Mouse (Mus musculus) CH12.LX (cell line): ENCODE results near the gene Lrmda. TPM values are rescaled to one million over a fixed set of nuclear protein-coding genes. Genes with fewer than 3 reads are reported as not detected.

Source experiments
- DNase-seq: peaks from one replicate; pipeline ENCODE4 v3.0.0-alpha.2; 2013; ENCODE audit errors: extremely low read depth
- H3K27ac ChIP-seq: 2 replicates; pipeline ENCODE4 v1.5.1; 2012; ENCODE audit warnings: low read depth, mild to moderate bottlenecking, control low read depth, moderate library complexity; ENCODE audit not compliant: insufficient read depth
- H3K27me3 ChIP-seq: replicated peaks from 2 replicates; pipeline ENCODE3; 2012; ENCODE audit warnings: inconsistent platforms
- H3K36me3 ChIP-seq, 2 experiments: replicated peaks in 1 of 2; 2 replicates each; pipeline versions ENCODE3 to v1.6.1; 2012; ENCODE audit warnings: inconsistent platforms in 1 of 2, low read length in 1 of 2, mild to moderate bottlenecking in 1 of 2, mixed read lengths in 1 of 2, moderate library complexity in 1 of 2; ENCODE audit not compliant: control insufficient read depth in 1 of 2, insufficient read depth in 1 of 2
- H3K4me1 ChIP-seq, 2 experiments: 2 replicates each; pipeline ENCODE4 v1.6.1; 2012; ENCODE audit warnings: inconsistent platforms in 1 of 2, moderate library complexity in 1 of 2; ENCODE audit not compliant: insufficient read depth in 2 of 2, control insufficient read depth in 1 of 2
- H3K4me2 ChIP-seq: 2 replicates; pipeline ENCODE4 v1.6.1; 2012; ENCODE audit warnings: low read depth, mild to moderate bottlenecking, control low read depth; ENCODE audit not compliant: poor library complexity, insufficient read depth, severe bottlenecking
- H3K4me3 ChIP-seq, 3 experiments: fragments of 150-350 bp in 1 of 3; sonication (generic) in 1 of 3; replicated peaks in 1 of 3; 2 replicates each; pipeline versions ENCODE3 to v1.5.1; 2011 to 2012; ENCODE audit warnings: low read depth in 2 of 3, low read length in 2 of 3, mild to moderate bottlenecking in 2 of 3, moderate library complexity in 2 of 3, control low read depth in 1 of 3, improper control_type of control experiment in 1 of 3, inconsistent platforms in 1 of 3, mixed read lengths in 1 of 3; ENCODE audit not compliant: poor library complexity in 1 of 3
- H3K79me2 ChIP-seq: replicated peaks from 2 replicates; pipeline ENCODE4 v1.6.1; 2012; ENCODE audit warnings: mild to moderate bottlenecking, moderate library complexity; ENCODE audit not compliant: control insufficient read depth, poor library complexity, insufficient read depth, severe bottlenecking; ENCODE audit errors: extremely low read depth
- H3K9ac ChIP-seq: 2 replicates; pipeline ENCODE4 v1.6.1; 2012; ENCODE audit warnings: low read depth, mild to moderate bottlenecking, control low read depth, moderate library complexity; ENCODE audit not compliant: insufficient read depth
- H3K9me3 ChIP-seq: replicated peaks from 2 replicates; pipeline ENCODE3; 2012; ENCODE audit warnings: low read length, inconsistent platforms, mixed read lengths
- CHD1 ChIP-seq: IDR thresholded peaks from 2 replicates; pipeline ENCODE4 v1.6.1; 2012; ENCODE audit warnings: low read depth, low read length, improper control_type of control experiment, inconsistent platforms
- CHD2 ChIP-seq: IDR thresholded peaks from 2 replicates; pipeline ENCODE4 v1.6.1; 2011; ENCODE audit warnings: low read length, improper control_type of control experiment
- CTCF ChIP-seq, 2 experiments: IDR thresholded peaks in 1 of 2; conservative IDR thresholded peaks in 1 of 2; 2 replicates each; pipeline ENCODE4 v1.5.1; 2011 to 2012; ENCODE audit warnings: low read depth in 2 of 2, low read length in 2 of 2, improper control_type of control experiment in 1 of 2, inconsistent platforms in 1 of 2, mild to moderate bottlenecking in 1 of 2, moderate library complexity in 1 of 2
- EP300 ChIP-seq: IDR thresholded peaks from 2 replicates; pipeline ENCODE4 v1.6.1; 2011; ENCODE audit warnings: low read length, improper control_type of control experiment
- ETS1 ChIP-seq: conservative IDR thresholded peaks from 2 replicates; pipeline ENCODE4 v1.6.1; 2012; ENCODE audit warnings: low read depth, mild to moderate bottlenecking, inconsistent platforms, low read length, improper control_type of control experiment, moderate library complexity
- HCFC1 ChIP-seq: IDR thresholded peaks from 2 replicates; pipeline ENCODE4 v1.6.1; 2012; ENCODE audit warnings: low read depth, mild to moderate bottlenecking, inconsistent platforms, low read length, improper control_type of control experiment
- IRF4 ChIP-seq: IDR thresholded peaks from 2 replicates; pipeline ENCODE4 v1.6.1; 2014; ENCODE audit warnings: low read depth, mild to moderate bottlenecking, inconsistent platforms, low read length, improper control_type of control experiment
- JUN ChIP-seq: IDR thresholded peaks from 2 replicates; pipeline ENCODE4 v1.6.1; 2011; ENCODE audit warnings: low read depth, mild to moderate bottlenecking, low read length, improper control_type of control experiment, moderate library complexity; ENCODE audit not compliant: insufficient read depth
- MEF2A ChIP-seq: IDR thresholded peaks from 2 replicates; pipeline ENCODE4 v1.6.1; 2014; ENCODE audit warnings: low read depth, mild to moderate bottlenecking, inconsistent platforms, low read length, improper control_type of control experiment, borderline replicate concordance
- MXI1 ChIP-seq: IDR thresholded peaks from 2 replicates; pipeline ENCODE4 v1.6.1; 2011; ENCODE audit warnings: mild to moderate bottlenecking, low read depth, low read length, improper control_type of control experiment
- NELFE ChIP-seq: IDR thresholded peaks from 2 replicates; pipeline ENCODE4 v1.6.1; 2011; ENCODE audit warnings: low read depth, low read length, improper control_type of control experiment
- PAX5 ChIP-seq: IDR thresholded peaks from 2 replicates; pipeline ENCODE4 v1.6.1; 2012; ENCODE audit warnings: low read length, inconsistent platforms, mixed read lengths
- POLR2A ChIP-seq: IDR thresholded peaks from 2 replicates; pipeline ENCODE4 v1.6.1; 2011; ENCODE audit warnings: low read depth, mild to moderate bottlenecking, improper control_type of control experiment, low read length
- RCOR1 ChIP-seq: conservative IDR thresholded peaks from 2 replicates; pipeline ENCODE4 v1.6.1; 2012; ENCODE audit warnings: low read depth, mild to moderate bottlenecking, inconsistent platforms, low read length, improper control_type of control experiment
- SIN3A ChIP-seq: IDR thresholded peaks from 2 replicates; pipeline ENCODE4 v1.6.1; 2012; ENCODE audit warnings: low read length, improper control_type of control experiment, inconsistent platforms
- TBP ChIP-seq: conservative IDR thresholded peaks from 2 replicates; pipeline ENCODE4 v1.6.1; 2011; ENCODE audit warnings: low read depth, low read length, improper control_type of control experiment
- USF1 ChIP-seq: IDR thresholded peaks from 2 replicates; pipeline ENCODE4 v1.6.1; 2014; ENCODE audit warnings: low read depth, mild to moderate bottlenecking, inconsistent platforms, low read length, improper control_type of control experiment
- USF2 ChIP-seq: conservative IDR thresholded peaks from 2 replicates; pipeline ENCODE4 v1.6.1; 2011; ENCODE audit warnings: low read depth, low read length, improper control_type of control experiment
- ZKSCAN1 ChIP-seq: IDR thresholded peaks from 2 replicates; pipeline ENCODE4 v1.6.1; 2012; ENCODE audit warnings: low read depth, inconsistent platforms, low read length, improper control_type of control experiment, borderline replicate concordance
- ZMIZ1 ChIP-seq: IDR thresholded peaks from 2 replicates; pipeline ENCODE4 v1.6.1; 2012; ENCODE audit warnings: low read depth, mild to moderate bottlenecking, inconsistent platforms, low read length, improper control_type of control experiment
- dilution Hi-C: fragments of 300-500 bp; cut with MboI; formaldehyde crosslinking; loops from 2 replicates; pipeline ENCODE4 v1.14.3; 2020; ENCODE audit warnings: low sequenced_read_pairs; ENCODE audit not compliant: extremely low pct_unique_long_range_greater_than_20kb, extremely low pct_ligation_motif_present
- in situ Hi-C: fragments of 300-500 bp; cut with MboI; formaldehyde crosslinking; loops from 3 replicates; pipeline ENCODE4 v1.14.3; 2019; ENCODE audit warnings: low sequenced_read_pairs, low pct_ligation_motif_present, low pct_unique_long_range_greater_than_20kb, mixed read lengths
- polyA plus RNA-seq: library from polyadenylated mRNA; unstranded; fragments of >175 nt; gene quantifications from 2 replicates; pipeline ENCODE4 v1.2.1, GENCODE M21; 2012; ENCODE audit warnings: low read depth; ENCODE audit not compliant: insufficient read length
- total RNA-seq, 2 experiments: library from RNA; depleted of rRNA; stranded (reverse); fragments of 300-350 nt in 1 of 2; fragments of >200 nt in 1 of 2; gene quantifications; 2 replicates each; pipeline ENCODE4 v1.2.3; 2012 to 2014

Lrmda gene
- total and polyA plus RNA-seq, 3 experiments, result 0.89 to 3.7 (median 1.9) TPM

DNA sequence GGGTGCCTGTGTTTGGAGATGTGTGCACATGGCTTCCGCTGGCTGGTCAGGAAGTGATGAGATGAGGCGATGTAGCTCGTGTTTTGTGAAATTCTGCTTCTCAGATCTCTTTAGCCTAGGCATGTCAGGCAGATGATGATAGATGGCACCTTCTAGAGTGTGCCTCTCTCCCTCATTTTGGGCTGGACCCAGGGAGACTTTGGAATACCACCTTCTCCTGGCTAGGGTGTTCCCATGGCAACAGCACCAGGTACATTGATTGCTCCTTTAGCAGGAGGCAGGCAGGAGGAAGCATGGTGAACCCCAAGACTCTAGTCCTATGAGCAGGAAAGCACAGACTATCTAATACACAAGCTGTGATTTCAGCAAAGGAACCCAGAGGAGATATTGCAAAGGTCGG, 1076.9 kb downstream of the Lrmda start:
- H3K4me1 ChIP-seq, result no peaks in the 10 kb centered on the region
- no peaks in the 10 kb centered on the region for H3K27me3 ChIP-seq
- H3K79me2 ChIP-seq, result no peaks in the 10 kb centered on the region
- no peak overlapping the region for H3K27ac ChIP-seq
- no peaks in the 10 kb centered on the region for H3K9me3 ChIP-seq
- H3K4me3 ChIP-seq, result no peak overlapping the region
- no peak overlapping the region for H3K9ac ChIP-seq
- dilution Hi-C loops (no loop called here), in situ Hi-C loops (no loop called here)
- no peak overlapping the region for H3K4me2 ChIP-seq
- no peak for TF ChIP-seq POLR2A
- no peak for TF ChIP-seq CHD1
- no peak for TF ChIP-seq ZMIZ1
- no peak for TF ChIP-seq TBP
- TF ChIP-seq PAX5, result no peak
- no peak for TF ChIP-seq NELFE
- no peak for TF ChIP-seq ETS1
- TF ChIP-seq RCOR1, result no peak
- TF ChIP-seq MEF2A, result no peak
- TF ChIP-seq CHD2, result no peak
- no peak for TF ChIP-seq ZKSCAN1
- no peak for TF ChIP-seq HCFC1
- no peak for TF ChIP-seq JUN
- no peak for TF ChIP-seq CTCF (conservative IDR thresholded peaks at IDR 0.05 in 1 of 2, IDR thresholded peaks at IDR 0.05 in 1 of 2; ENCODE audit: low read depth in 2 of 2, low read length in 2 of 2)
- no peak for TF ChIP-seq MXI1
- no peak for TF ChIP-seq IRF4
- TF ChIP-seq EP300, result no peak
- TF ChIP-seq USF2, result no peak
- TF ChIP-seq USF1, result no peak
- TF ChIP-seq SIN3A, result no peak
- DNase-seq, result no peak
- H3K36me3 ChIP-seq, result no peaks in the 10 kb centered on the region

Other genes starting within 250 kb of the Lrmda start
- 268 and 332 TPM in 2 replicates for gene Vdac2, start 194.5 kb upstream of the Lrmda start, total RNA-seq (2012; rRNA removed)
- 475 and 538 TPM in 2 replicates for gene Vdac2, start 194.5 kb upstream of the Lrmda start, total RNA-seq (2014; rRNA removed)
- gene Vdac2, start 194.5 kb upstream of the Lrmda start, polyA plus RNA-seq, result 461 and 517 TPM in 2 replicates
- gene Comtd1, start 170.7 kb upstream of the Lrmda start, total RNA-seq (2012; rRNA removed), result 30.4 and 34.9 TPM in 2 replicates
- 13.3 and 14.2 TPM in 2 replicates for gene Comtd1, start 170.7 kb upstream of the Lrmda start, total RNA-seq (2014; rRNA removed)
- 26.1 and 29.0 TPM in 2 replicates for gene Comtd1, start 170.7 kb upstream of the Lrmda start, polyA plus RNA-seq
- gene Zfp503, start 30.1 kb upstream of the Lrmda start, total RNA-seq (2012; rRNA removed), result not detected in 2 replicates
- not detected in 2 replicates for gene Zfp503, start 30.1 kb upstream of the Lrmda start, total RNA-seq (2014; rRNA removed)
- not detected in 2 replicates for gene Zfp503, start 30.1 kb upstream of the Lrmda start, polyA plus RNA-seq